Mouse (Mus musculus): ENCODE measurements around the gene Mcm8.

Mcm8 gene

GRCm38 (mm10) chr2:132871663-132872062 is 55.7 kb downstream of the Mcm8 start:
- no peak for DNase-seq (ENCODE audit: low read depth, low spot score)

GRCm38 (mm10) chr2:132873657-132874326 is 57.9 kb downstream of the Mcm8 start:
- no peak for DNase-seq (ENCODE audit: low read depth, low spot score)

- DNase-seq (ENCODE audit: low read depth, low spot score) = no peak
Measured at GRCm38 (mm10) chr2:132876991-132877390, 61.0 kb downstream of the Mcm8 start.

GRCm38 (mm10) chr2:132879261-132880044 is 63.5 kb downstream of the Mcm8 start:
- DNase-seq (ENCODE audit: low read depth, low spot score) = no peak

GRCm38 (mm10) chr2:132880844-132881645 is 65.1 kb downstream of the Mcm8 start, which contains the start of gene Lrrn4:
Gene Lrrn4 (minus strand): TSS chr2:132880891.
- no peak for DNase-seq (ENCODE audit: low read depth, low spot score)

- no peak for DNase-seq (ENCODE audit: low read depth, low spot score)
Measured at GRCm38 (mm10) chr2:132884303-132884967, 68.5 kb downstream of the Mcm8 start.

GRCm38 (mm10) chr2:132885312-132885711 is 69.4 kb downstream of the Mcm8 start:
- no peak for DNase-seq (ENCODE audit: low read depth, low spot score)
